Mouse (Mus musculus) heart, embryonic 14.5 days (tissue): ENCODE results near the gene Sipa1l1. TPM values are rescaled to one million over a fixed set of nuclear protein-coding genes. Genes with fewer than 3 reads are reported as not detected.

Experiments
- ATAC-seq: fragments of 200-750 bp; cut with Nextera tagmentation; 2 replicates; pipeline ENCODE4 v1.8.0; 2017; ENCODE audit warnings: low read depth, moderate TSS enrichment; ENCODE audit not compliant: insufficient number of reproducible peaks, insufficient read depth, low FRiP score
- H3K27ac ChIP-seq, 2 experiments: fragments of 200-500 bp in 1 of 2; fragments of 300-500 bp in 1 of 2; sonication (generic) in 1 of 2; replicated peaks in 1 of 2; 2 replicates each; pipeline ENCODE4 v1.5.1; 2012 to 2014; ENCODE audit warnings: low read depth in 2 of 2, low read length in 2 of 2, control low read depth in 1 of 2, mild to moderate bottlenecking in 1 of 2, mixed read lengths in 1 of 2; ENCODE audit not compliant: control insufficient read depth in 1 of 2, insufficient read depth in 1 of 2
- H3K27me3 ChIP-seq: fragments of 300-500 bp; sonication (generic); 2 replicates; pipeline ENCODE4 v1.6.1; 2014; ENCODE audit warnings: mild to moderate bottlenecking, low read length, control low read depth; ENCODE audit not compliant: control insufficient read depth, insufficient read depth
- H3K36me3 ChIP-seq: fragments of 300-500 bp; sonication (generic); 2 replicates; pipeline ENCODE4 v1.6.1; 2014; ENCODE audit warnings: mild to moderate bottlenecking, control low read depth, low read length, mixed read lengths; ENCODE audit not compliant: control insufficient read depth, insufficient read depth
- H3K4me1 ChIP-seq, 2 experiments: fragments of 200-500 bp in 1 of 2; fragments of 300-500 bp in 1 of 2; sonication (generic) in 1 of 2; 2 replicates each; pipeline ENCODE4 v1.6.1; 2012 to 2014; ENCODE audit warnings: low read length in 2 of 2, control low read depth in 1 of 2, mixed read lengths in 1 of 2; ENCODE audit not compliant: control insufficient read depth in 2 of 2, insufficient read depth in 2 of 2
- H3K4me2 ChIP-seq: fragments of 300-500 bp; sonication (generic); 2 replicates; pipeline ENCODE4 v1.6.1; 2014; ENCODE audit warnings: mild to moderate bottlenecking, low read length
- H3K4me3 ChIP-seq, 2 experiments: fragments of 200-500 bp in 1 of 2; fragments of 300-500 bp in 1 of 2; sonication (generic) in 1 of 2; 2 replicates each; pipeline ENCODE4 v1.5.1; 2012 to 2014; ENCODE audit warnings: low read length in 2 of 2, mild to moderate bottlenecking in 2 of 2, control low read depth in 1 of 2, low read depth in 1 of 2, moderate library complexity in 1 of 2; ENCODE audit not compliant: control insufficient read depth in 1 of 2, insufficient read depth in 1 of 2
- H3K9ac ChIP-seq: fragments of 300-500 bp; sonication (generic); 2 replicates; pipeline ENCODE4 v1.6.1; 2014; ENCODE audit warnings: mild to moderate bottlenecking, low read length
- H3K9me3 ChIP-seq: fragments of 300-500 bp; sonication (generic); 2 replicates; pipeline ENCODE4 v1.6.1; 2016; ENCODE audit warnings: low read length, control low read depth; ENCODE audit not compliant: control insufficient read depth
- WGBS: fragments of 180-500 bp; shearing (Covaris S2); extraction: QIAGEN DNeasy Blood & Tissue Kit; methylation state at CpG from one replicate; pipeline ENCODE4 v1.1.7; 2014; 5-methylcytosine and 5-hydroxymethylcytosine counted together
- polyA plus RNA-seq: library from polyadenylated mRNA; unstranded; fragments of >200 nt; fragmentation: Nextera tagmentation; extraction: Ambion mirVana; gene quantifications from 2 replicates; pipeline ENCODE4 v1.2.1, GENCODE M21; 2014

The Sipa1l1 gene
- polyA plus RNA-seq, 1 experiment from 2014 or later, result 25.6 TPM

GRCm38 (mm10) chr12:82321855-82322254, 152.7 kb downstream of the Sipa1l1 start:
- Histone ChIP-seq H3K27me3 (no peaks in the 10 kb centered on the region), H3K4me2 (no peak overlapping the region), H3K27ac (no peak overlapping the region), H3K9me3 (no peaks in the 10 kb centered on the region), H3K36me3 (no peaks in the 10 kb centered on the region), H3K4me1 (peaks cover 5 to 18% of the 10 kb centered on the region in 2 experiments), H3K9ac (no peak overlapping the region), H3K4me3 (no peak overlapping the region)
- 90% methylated on average over 2 of the region's 2 CpGs for WGBS
- ATAC-seq, result no peak

GRCm38 (mm10) chr12:82322759-82323451, 153.8 kb downstream of the Sipa1l1 start:
- WGBS, result 64% methylated on average over 7 of the region's 7 CpGs
- H3K36me3 ChIP-seq, result no peaks in the 10 kb centered on the region
- H3K4me3 ChIP-seq, result no peak overlapping the region
- no peaks in the 10 kb centered on the region for H3K9me3 ChIP-seq
- no peak for ATAC-seq
- H3K27ac ChIP-seq, result no peak overlapping the region
- peaks cover 5 to 21% of the 10 kb centered on the region in 2 experiments for H3K4me1 ChIP-seq
- H3K27me3 ChIP-seq, result no peaks in the 10 kb centered on the region
- no peak overlapping the region for H3K4me2 ChIP-seq
- no peak overlapping the region for H3K9ac ChIP-seq

GRCm38 (mm10) chr12:82324621-82325020, 155.5 kb downstream of the Sipa1l1 start:
- Histone ChIP-seq H3K27me3 (no peaks in the 10 kb centered on the region), H3K4me3 (no peak overlapping the region), H3K4me2 (no peak overlapping the region), H3K36me3 (no peaks in the 10 kb centered on the region), H3K4me1 (peaks cover 5 to 21% of the 10 kb centered on the region in 2 experiments), H3K9ac (no peak overlapping the region), H3K9me3 (no peaks in the 10 kb centered on the region), H3K27ac (no peak overlapping the region)
- WGBS, result 57% methylated on average over 5 of the region's 5 CpGs
- no peak for ATAC-seq

GRCm38 (mm10) chr12:82325502-82325901, 156.4 kb downstream of the Sipa1l1 start:
- no peaks in the 10 kb centered on the region for H3K9me3 ChIP-seq
- 89% methylated on average over 3 of the region's 3 CpGs for WGBS
- peaks cover 5 to 21% of the 10 kb centered on the region in 2 experiments for H3K4me1 ChIP-seq
- no peak overlapping the region for H3K9ac ChIP-seq
- no peak overlapping the region for H3K4me3 ChIP-seq
- no peak overlapping the region for H3K4me2 ChIP-seq
- no peak overlapping the region for H3K27ac ChIP-seq
- H3K36me3 ChIP-seq, result no peaks in the 10 kb centered on the region
- H3K27me3 ChIP-seq, result no peaks in the 10 kb centered on the region
- no peak for ATAC-seq

GRCm38 (mm10) chr12:82326438-82326837, 157.3 kb downstream of the Sipa1l1 start:
- Histone ChIP-seq H3K27me3 (no peaks in the 10 kb centered on the region), H3K4me2 (no peak overlapping the region), H3K9me3 (no peaks in the 10 kb centered on the region), H3K27ac (no peak overlapping the region), H3K36me3 (no peaks in the 10 kb centered on the region), H3K9ac (no peak overlapping the region), H3K4me1 (peaks cover 5 to 26% of the 10 kb centered on the region in 2 experiments), H3K4me3 (no peak overlapping the region)
- 53% methylated on average over 8 of the region's 8 CpGs for WGBS
- no peak for ATAC-seq

- H3K27ac ChIP-seq, result no peak overlapping the region
- H3K27me3 ChIP-seq, result no peaks in the 10 kb centered on the region
- no peak overlapping the region for H3K9ac ChIP-seq
- no peak overlapping the region for H3K4me3 ChIP-seq
- 93% methylated on average over 1 of the region's 1 CpGs for WGBS
- ATAC-seq, result no peak
- peaks cover 10 to 32% of the 10 kb centered on the region in 2 experiments for H3K4me1 ChIP-seq
- no peaks in the 10 kb centered on the region for H3K9me3 ChIP-seq
- H3K4me2 ChIP-seq, result no peak overlapping the region
- no peaks in the 10 kb centered on the region for H3K36me3 ChIP-seq
Observed at GRCm38 (mm10) chr12:82328112-82328511, 159.0 kb downstream of the Sipa1l1 start.

GRCm38 (mm10) chr12:82332836-82333614, 163.9 kb downstream of the Sipa1l1 start:
- ATAC-seq, result no peak

More at GRCm38 (mm10) chr12:82332836-82333614, 163.9 kb downstream of the Sipa1l1 start:
- 80% methylated on average over 12 of the region's 12 CpGs for WGBS
- Histone ChIP-seq H3K27me3 (no peaks in the 10 kb centered on the region), H3K9me3 (no peaks in the 10 kb centered on the region), H3K9ac (no peak overlapping the region), H3K4me3 (no peak overlapping the region), H3K36me3 (no peaks in the 10 kb centered on the region), H3K4me1 (peaks cover 9 to 17% of the 10 kb centered on the region in 2 experiments), H3K27ac (no peak overlapping the region), H3K4me2 (no peak overlapping the region)
